Mouse (Mus musculus) activated CD4-positive, CD25-positive, alpha-beta regulatory T cell (primary cell): ENCODE data around the gene Gm3286. TPM values are rescaled to one million over a fixed set of nuclear protein-coding genes. Genes with fewer than 3 reads are reported as not detected.

ENCODE experiments used
- polyA plus RNA-seq, 2 experiments: library from polyadenylated mRNA; unstranded; fragments of 100-300 nt; shearing (Covaris generic); gene quantifications; one replicate each; pipeline ENCODE4 v1.2.1; 2017

Gene Gm3286
- not detected for polyA plus RNA-seq

GRCm38 (mm10) chr5:95510458-95510857 is at the start of gene Gm3286:
Gene Gm3286, plus strand, starts transcription at chr5:95510758.

Other genes with a start within 250 kb of the Gm3286 start
- not detected for gene Gm10424, start 238.0 kb upstream of the Gm3286 start, polyA plus RNA-seq
- under 1 TPM in 1 of 2 experiments, not detected in 1; 0.43 TPM for gene Gm3259, start 204.8 kb upstream of the Gm3286 start, polyA plus RNA-seq
- not detected for gene D5Ertd577e, start 54.0 kb upstream of the Gm3286 start, polyA plus RNA-seq
- gene Gm7971, start 84.1 kb downstream of the Gm3286 start, polyA plus RNA-seq = not detected
- gene Gm7978, start 225.4 kb downstream of the Gm3286 start, polyA plus RNA-seq = not detected
- gene Gm7982, start 231.3 kb downstream of the Gm3286 start, polyA plus RNA-seq = not detected